Mouse (Mus musculus): ENCODE measurements at regions not wholly inside any gene's neighbourhood (a gene's known extent, or its start where the extent isn't known, plus 50 kb on each side); places are given as distances from the start of the nearest gene placed in this dataset.

- TF ChIP-seq POLR2A (IDR thresholded peaks at IDR 0.05; ENCODE audit: borderline replicate concordance, extremely low read depth, insufficient read depth, insufficient read length, poor library complexity, severe bottlenecking) = no peak
- TF ChIP-seq CTCF (IDR thresholded peaks at IDR 0.05; ENCODE audit: borderline replicate concordance, extremely low read depth, insufficient read depth, insufficient read length) = no peak
- DNase-seq (ENCODE audit: low read depth) = peak; percentile 23
These were observed 473.3 kb downstream of the Pdha2 start for GRCm38 (mm10) chr3:140738654-140739369.

GRCm38 (mm10) chr3:140716896-140717295 lies 495.3 kb downstream of the Pdha2 start:
- TF ChIP-seq CTCF (IDR thresholded peaks at IDR 0.05; ENCODE audit: borderline replicate concordance, extremely low read depth, insufficient read depth, insufficient read length) (no peak), POLR2A (IDR thresholded peaks at IDR 0.05; ENCODE audit: borderline replicate concordance, extremely low read depth, insufficient read depth, insufficient read length, poor library complexity, severe bottlenecking) (no peak)
- DNase-seq (ENCODE audit: low read depth) = no peak

- no peak for TF ChIP-seq POLR2A (IDR thresholded peaks at IDR 0.05; ENCODE audit: borderline replicate concordance, extremely low read depth, insufficient read depth, insufficient read length, poor library complexity, severe bottlenecking)
- TF ChIP-seq CTCF (IDR thresholded peaks at IDR 0.05; ENCODE audit: borderline replicate concordance, extremely low read depth, insufficient read depth, insufficient read length) = no peak
- DNase-seq (ENCODE audit: low read depth) = no peak
These were observed 504.5 kb downstream of the Pdha2 start for GRCm38 (mm10) chr3:140707591-140708131.

- peak; percentile 25 for DNase-seq (ENCODE audit: low read depth)
These were observed 505.4 kb downstream of the Pdha2 start for GRCm38 (mm10) chr3:140706725-140707124.

GRCm38 (mm10) chr3:140705536-140705935 lies 506.6 kb downstream of the Pdha2 start:
- DNase-seq (ENCODE audit: low read depth) = peak; percentile 50
- TF ChIP-seq CTCF (IDR thresholded peaks at IDR 0.05; ENCODE audit: borderline replicate concordance, extremely low read depth, insufficient read depth, insufficient read length) = no peak
- no peak for TF ChIP-seq POLR2A (IDR thresholded peaks at IDR 0.05; ENCODE audit: borderline replicate concordance, extremely low read depth, insufficient read depth, insufficient read length, poor library complexity, severe bottlenecking)

More at GRCm38 (mm10) chr3:140706725-140707124, 505.4 kb downstream of the Pdha2 start:
- no peak for TF ChIP-seq CTCF (IDR thresholded peaks at IDR 0.05; ENCODE audit: borderline replicate concordance, extremely low read depth, insufficient read depth, insufficient read length)

- TF ChIP-seq CTCF (IDR thresholded peaks at IDR 0.05; ENCODE audit: borderline replicate concordance, extremely low read depth, insufficient read depth, insufficient read length) (no peak), POLR2A (IDR thresholded peaks at IDR 0.05; ENCODE audit: borderline replicate concordance, extremely low read depth, insufficient read depth, insufficient read length, poor library complexity, severe bottlenecking) (no peak)
- DNase-seq (ENCODE audit: low read depth) = no peak
These were observed 509.2 kb downstream of the Pdha2 start for GRCm38 (mm10) chr3:140702929-140703328.

GRCm38 (mm10) chr3:140702271-140702681 lies 509.9 kb downstream of the Pdha2 start:
- TF ChIP-seq POLR2A (IDR thresholded peaks at IDR 0.05; ENCODE audit: borderline replicate concordance, extremely low read depth, insufficient read depth, insufficient read length, poor library complexity, severe bottlenecking) (no peak), CTCF (IDR thresholded peaks at IDR 0.05; ENCODE audit: borderline replicate concordance, extremely low read depth, insufficient read depth, insufficient read length) (no peak)
- no peak for DNase-seq (ENCODE audit: low read depth)

GRCm38 (mm10) chr3:140697295-140697694 lies 514.9 kb downstream of the Pdha2 start:
- DNase-seq (ENCODE audit: low read depth) = peak; percentile 60
- TF ChIP-seq POLR2A (IDR thresholded peaks at IDR 0.05; ENCODE audit: borderline replicate concordance, extremely low read depth, insufficient read depth, insufficient read length, poor library complexity, severe bottlenecking) (no peak), CTCF (IDR thresholded peaks at IDR 0.05; ENCODE audit: borderline replicate concordance, extremely low read depth, insufficient read depth, insufficient read length) (no peak)

- DNase-seq (ENCODE audit: low read depth) = peak; percentile 15
- TF ChIP-seq CTCF (IDR thresholded peaks at IDR 0.05; ENCODE audit: borderline replicate concordance, extremely low read depth, insufficient read depth, insufficient read length) = no peak
These were observed 529.4 kb downstream of the Pdha2 start for GRCm38 (mm10) chr3:140682794-140683193.

GRCm38 (mm10) chr3:140645785-140646388 lies 566.3 kb downstream of the Pdha2 start:
- TF ChIP-seq CTCF (IDR thresholded peaks at IDR 0.05; ENCODE audit: borderline replicate concordance, extremely low read depth, insufficient read depth, insufficient read length) = no peak
- no peak for TF ChIP-seq POLR2A (IDR thresholded peaks at IDR 0.05; ENCODE audit: borderline replicate concordance, extremely low read depth, insufficient read depth, insufficient read length, poor library complexity, severe bottlenecking)
- DNase-seq (ENCODE audit: low read depth) = peak; percentile 64

GRCm38 (mm10) chr3:140619885-140620284 lies 592.3 kb downstream of the Pdha2 start:
- TF ChIP-seq POLR2A (IDR thresholded peaks at IDR 0.05; ENCODE audit: borderline replicate concordance, extremely low read depth, insufficient read depth, insufficient read length, poor library complexity, severe bottlenecking) = no peak
- peak; percentile 36 for DNase-seq (ENCODE audit: low read depth)
